Mouse (Mus musculus) kidney, adult 2 months (tissue): Measurements from ENCODE around the gene R3hdm4.

ENCODE experiments used
- CTCF ChIP-seq: fragments of 200-500 bp; conservative IDR thresholded peaks from 2 replicates; pipeline ENCODE4 v1.5.1; 2011; ENCODE audit warnings: low read depth, mild to moderate bottlenecking, control low read depth, low read length, moderate library complexity, mixed read lengths; ENCODE audit not compliant: insufficient read depth, insufficient read length
- POLR2A ChIP-seq: fragments of 200-500 bp; IDR thresholded peaks from one replicate; pipeline ENCODE4 v1.6.1; 2011; ENCODE audit warnings: low read depth, low read length, control low read depth

- TF ChIP-seq CTCF (no peak), POLR2A (no peak)
Measured at GRCm38 (mm10) chr10:79889386-79889785, 31.6 kb downstream of the R3hdm4 start.
